Mouse (Mus musculus) embryo, embryonic 11 days (tissue): ENCODE measurements around the gene Mrpl43.

ENCODE experiments used
- DNase-seq: peaks from one replicate; pipeline ENCODE4 v3.0.0-alpha.2; 2015

Mrpl43 gene

GRCm38 (mm10) chr19:45028746-45029145 lies 22.5 kb upstream of the Mrpl43 start:
- DNase-seq, result no peak

- DNase-seq, result no peak
Measured at GRCm38 (mm10) chr19:45027848-45028247, 21.6 kb upstream of the Mrpl43 start.

- DNase-seq, result no peak
Measured at GRCm38 (mm10) chr19:45026958-45027670, 20.9 kb upstream of the Mrpl43 start.

GRCm38 (mm10) chr19:45025937-45026568 lies 19.8 kb upstream of the Mrpl43 start:
- no peak for DNase-seq

- no peak for DNase-seq
Measured at GRCm38 (mm10) chr19:45024775-45025174, 18.5 kb upstream of the Mrpl43 start.

GRCm38 (mm10) chr19:45023993-45024392 lies 17.8 kb upstream of the Mrpl43 start:
- DNase-seq, result no peak

- DNase-seq, result no peak
Measured at GRCm38 (mm10) chr19:45021362-45021761, 15.1 kb upstream of the Mrpl43 start.

GRCm38 (mm10) chr19:45020348-45020747 lies 14.1 kb upstream of the Mrpl43 start:
- no peak for DNase-seq

GRCm38 (mm10) chr19:45018351-45018831 lies 12.1 kb upstream of the Mrpl43 start:
- peak; percentile 61 for DNase-seq

- DNase-seq, result peak; percentile 93
Measured at GRCm38 (mm10) chr19:45017909-45018308, 11.7 kb upstream of the Mrpl43 start.

GRCm38 (mm10) chr19:45017216-45017771 lies 11.1 kb upstream of the Mrpl43 start:
- peak; percentile 93 for DNase-seq

- DNase-seq, result peak; percentile 82
Measured at GRCm38 (mm10) chr19:45016341-45017215, 10.3 kb upstream of the Mrpl43 start.

GRCm38 (mm10) chr19:45015518-45016281 lies 9.5 kb upstream of the Mrpl43 start:
- peak; percentile 56 for DNase-seq

- DNase-seq, result peak; percentile 70
Measured at GRCm38 (mm10) chr19:45014981-45015402, 8.8 kb upstream of the Mrpl43 start.

GRCm38 (mm10) chr19:45014335-45014971 lies 8.2 kb upstream of the Mrpl43 start, which contains the start of gene Lzts2:
Gene Lzts2 (plus strand): TSS chr19:45014414.
- peak; percentile 52 for DNase-seq

GRCm38 (mm10) chr19:45013581-45014225 lies 7.5 kb upstream of the Mrpl43 start:
- peak; percentile 53 for DNase-seq

GRCm38 (mm10) chr19:45012636-45013035 lies 6.4 kb upstream of the Mrpl43 start:
- peak; percentile 63 for DNase-seq

- DNase-seq, result no peak
Measured at GRCm38 (mm10) chr19:45012219-45012618, 6.0 kb upstream of the Mrpl43 start.

- no peak for DNase-seq
Measured at GRCm38 (mm10) chr19:45010646-45011045, 4.4 kb upstream of the Mrpl43 start.

GRCm38 (mm10) chr19:45007425-45008191 lies 1.4 kb upstream of the Mrpl43 start:
- DNase-seq, result no peak
